Mouse (Mus musculus): ENCODE results near the gene Ptprd. TPM values are rescaled to one million over a fixed set of nuclear protein-coding genes. Genes with fewer than 3 reads are reported as not detected.

Ptprd gene
- polyA plus RNA-seq, 1 experiment from 2014 or later: 31.2 TPM

- H3K9ac ChIP-seq: no peak overlapping the region
- no peaks in the 10 kb centered on the region for H3K36me3 ChIP-seq
- no peak overlapping the region for H3K4me2 ChIP-seq
- no peaks in the 10 kb centered on the region for H3K27me3 ChIP-seq
- WGBS: 78% methylated on average over 3 of the region's 3 CpGs
- no peaks in the 10 kb centered on the region for H3K4me1 ChIP-seq
- H3K27ac ChIP-seq: no peak overlapping the region
- no peaks in the 10 kb centered on the region for H3K9me3 ChIP-seq
- H3K4me3 ChIP-seq: no peak overlapping the region
- no peak for ATAC-seq (ENCODE audit: insufficient number of reproducible peaks, low FRiP score, low TSS enrichment, low read depth)
Measured at GRCm38 (mm10) chr4:76656734-76657133, 1555.0 kb downstream of the Ptprd start.

- 29% methylated on average over 2 of the region's 2 CpGs for whole genome bisulfite sequencing
- Histone ChIP-seq H3K27ac (no peak overlapping the region), H3K4me3 (no peak overlapping the region), H3K4me2 (no peak overlapping the region), H3K27me3 (no peaks in the 10 kb centered on the region), H3K36me3 (no peaks in the 10 kb centered on the region), H3K9ac (no peak overlapping the region), H3K4me1 (no peaks in the 10 kb centered on the region), H3K9me3 (no peaks in the 10 kb centered on the region)
- no peak for ATAC-seq (ENCODE audit: insufficient number of reproducible peaks, low FRiP score, low TSS enrichment, low read depth)
Measured at GRCm38 (mm10) chr4:76652971-76653370, 1558.8 kb downstream of the Ptprd start.

- Histone ChIP-seq H3K4me1 (no peaks in the 10 kb centered on the region), H3K4me3 (no peak overlapping the region), H3K36me3 (no peaks in the 10 kb centered on the region), H3K4me2 (no peak overlapping the region), H3K27me3 (no peaks in the 10 kb centered on the region), H3K27ac (no peak overlapping the region), H3K9me3 (no peaks in the 10 kb centered on the region), H3K9ac (no peak overlapping the region)
- 71% methylated on average over 7 of the region's 7 CpGs for WGBS
- no peak for ATAC-seq (ENCODE audit: insufficient number of reproducible peaks, low FRiP score, low TSS enrichment, low read depth)
Measured at GRCm38 (mm10) chr4:76621740-76622139, 1590.0 kb downstream of the Ptprd start.

GRCm38 (mm10) chr4:76616614-76617013, 1595.1 kb downstream of the Ptprd start:
- Histone ChIP-seq H3K9ac (no peak overlapping the region), H3K27me3 (no peaks in the 10 kb centered on the region), H3K4me1 (no peaks in the 10 kb centered on the region), H3K27ac (no peak overlapping the region), H3K4me3 (no peak overlapping the region), H3K36me3 (no peaks in the 10 kb centered on the region), H3K4me2 (no peak overlapping the region), H3K9me3 (no peaks in the 10 kb centered on the region)
- WGBS: 51% methylated on average over 6 of the region's 6 CpGs
- ATAC-seq (ENCODE audit: insufficient number of reproducible peaks, low FRiP score, low TSS enrichment, low read depth): no peak

GRCm38 (mm10) chr4:76608246-76608645, 1603.5 kb downstream of the Ptprd start:
- no peaks in the 10 kb centered on the region for H3K4me1 ChIP-seq
- no peak overlapping the region for H3K27ac ChIP-seq
- no peak overlapping the region for H3K4me3 ChIP-seq
- no peak overlapping the region for H3K9ac ChIP-seq
- no peaks in the 10 kb centered on the region for H3K27me3 ChIP-seq
- 18% methylated on average over 7 of the region's 7 CpGs for WGBS
- no peaks in the 10 kb centered on the region for H3K36me3 ChIP-seq
- no peak overlapping the region for H3K4me2 ChIP-seq
- no peaks in the 10 kb centered on the region for H3K9me3 ChIP-seq
- ATAC-seq (ENCODE audit: insufficient number of reproducible peaks, low FRiP score, low TSS enrichment, low read depth): no peak

GRCm38 (mm10) chr4:76606808-76607207, 1605.0 kb downstream of the Ptprd start:
- Histone ChIP-seq H3K4me2 (no peak overlapping the region), H3K4me3 (no peak overlapping the region), H3K4me1 (no peaks in the 10 kb centered on the region), H3K36me3 (no peaks in the 10 kb centered on the region), H3K9me3 (no peaks in the 10 kb centered on the region), H3K9ac (no peak overlapping the region), H3K27me3 (no peaks in the 10 kb centered on the region), H3K27ac (no peak overlapping the region)
- 15% methylated on average over 2 of the region's 2 CpGs for WGBS
- no peak for ATAC-seq (ENCODE audit: insufficient number of reproducible peaks, low FRiP score, low TSS enrichment, low read depth)

GRCm38 (mm10) chr4:76590722-76591121, 1621.0 kb downstream of the Ptprd start:
- Histone ChIP-seq H3K4me1 (no peaks in the 10 kb centered on the region), H3K27me3 (no peaks in the 10 kb centered on the region), H3K9ac (no peak overlapping the region), H3K36me3 (no peaks in the 10 kb centered on the region), H3K27ac (no peak overlapping the region), H3K4me2 (no peak overlapping the region), H3K9me3 (no peaks in the 10 kb centered on the region), H3K4me3 (no peak overlapping the region)
- WGBS: 95% methylated on average over 1 of the region's 1 CpGs
- ATAC-seq (ENCODE audit: insufficient number of reproducible peaks, low FRiP score, low TSS enrichment, low read depth): no peak

GRCm38 (mm10) chr4:76583025-76583424, 1628.7 kb downstream of the Ptprd start:
- Histone ChIP-seq H3K27ac (no peak overlapping the region), H3K4me2 (no peak overlapping the region), H3K27me3 (no peaks in the 10 kb centered on the region), H3K4me3 (no peak overlapping the region), H3K36me3 (no peaks in the 10 kb centered on the region), H3K9me3 (no peaks in the 10 kb centered on the region), H3K4me1 (no peaks in the 10 kb centered on the region), H3K9ac (no peak overlapping the region)
- ATAC-seq (ENCODE audit: insufficient number of reproducible peaks, low FRiP score, low TSS enrichment, low read depth): no peak
- WGBS: 85% methylated on average over 3 of the region's 3 CpGs

- Histone ChIP-seq H3K36me3 (no peaks in the 10 kb centered on the region), H3K27me3 (no peaks in the 10 kb centered on the region), H3K9me3 (no peaks in the 10 kb centered on the region), H3K4me2 (no peak overlapping the region), H3K4me3 (no peak overlapping the region), H3K9ac (no peak overlapping the region), H3K4me1 (no peaks in the 10 kb centered on the region), H3K27ac (no peak overlapping the region)
- ATAC-seq (ENCODE audit: insufficient number of reproducible peaks, low FRiP score, low TSS enrichment, low read depth): no peak
Measured at GRCm38 (mm10) chr4:76566006-76566405, 1645.8 kb downstream of the Ptprd start.

GRCm38 (mm10) chr4:76541769-76542168, 1670.0 kb downstream of the Ptprd start:
- H3K9ac ChIP-seq: no peak overlapping the region
- no peaks in the 10 kb centered on the region for H3K36me3 ChIP-seq
- H3K27me3 ChIP-seq: no peaks in the 10 kb centered on the region
- no peak for ATAC-seq (ENCODE audit: insufficient number of reproducible peaks, low FRiP score, low TSS enrichment, low read depth)
- no peak overlapping the region for H3K4me2 ChIP-seq
- no peaks in the 10 kb centered on the region for H3K9me3 ChIP-seq
- H3K27ac ChIP-seq: no peak overlapping the region
- H3K4me1 ChIP-seq: no peaks in the 10 kb centered on the region
- 66% methylated on average over 2 of the region's 2 CpGs for whole genome bisulfite sequencing
- H3K4me3 ChIP-seq: no peak overlapping the region

GRCm38 (mm10) chr4:76532926-76533325, 1678.8 kb downstream of the Ptprd start:
- no peak for ATAC-seq (ENCODE audit: insufficient number of reproducible peaks, low FRiP score, low TSS enrichment, low read depth)
- no peaks in the 10 kb centered on the region for H3K9me3 ChIP-seq
- whole genome bisulfite sequencing: 54% methylated on average over 1 of the region's 1 CpGs
- no peak overlapping the region for H3K9ac ChIP-seq
- H3K4me2 ChIP-seq: no peak overlapping the region
- no peaks in the 10 kb centered on the region for H3K4me1 ChIP-seq
- H3K4me3 ChIP-seq: no peak overlapping the region
- H3K27ac ChIP-seq: no peak overlapping the region
- no peaks in the 10 kb centered on the region for H3K36me3 ChIP-seq
- H3K27me3 ChIP-seq: no peaks in the 10 kb centered on the region

GRCm38 (mm10) chr4:76525281-76525680, 1686.5 kb downstream of the Ptprd start:
- no peak overlapping the region for H3K27ac ChIP-seq
- 58% methylated on average over 3 of the region's 3 CpGs for WGBS
- H3K4me2 ChIP-seq: no peak overlapping the region
- no peaks in the 10 kb centered on the region for H3K27me3 ChIP-seq
- H3K4me1 ChIP-seq: no peaks in the 10 kb centered on the region
- no peak overlapping the region for H3K4me3 ChIP-seq
- no peak for ATAC-seq (ENCODE audit: insufficient number of reproducible peaks, low FRiP score, low TSS enrichment, low read depth)
- no peak overlapping the region for H3K9ac ChIP-seq
- no peaks in the 10 kb centered on the region for H3K9me3 ChIP-seq
- no peaks in the 10 kb centered on the region for H3K36me3 ChIP-seq

GRCm38 (mm10) chr4:76503279-76503601, 1708.5 kb downstream of the Ptprd start:
- no peak for ATAC-seq (ENCODE audit: insufficient number of reproducible peaks, low FRiP score, low TSS enrichment, low read depth)
- no peak overlapping the region for H3K4me3 ChIP-seq
- H3K27ac ChIP-seq: no peak overlapping the region
- H3K9ac ChIP-seq: no peak overlapping the region
- no peaks in the 10 kb centered on the region for H3K9me3 ChIP-seq
- no peaks in the 10 kb centered on the region for H3K36me3 ChIP-seq
- no peaks in the 10 kb centered on the region for H3K27me3 ChIP-seq
- H3K4me2 ChIP-seq: no peak overlapping the region
- 0 out of 2 replicates have a peak, but pooled peaks cover 7% of the 10 kb centered on the region for H3K4me1 ChIP-seq
- WGBS: 8% methylated on average over 3 of the region's 3 CpGs
